Mouse (Mus musculus) forebrain, embryonic 16.5 days (tissue): ENCODE measurements around the gene Dnah7b. TPM values are rescaled to one million over a fixed set of nuclear protein-coding genes. Genes with fewer than 3 reads are reported as not detected.
"Not testable (repeated sequence)": the region's sequence is repeated elsewhere in the genome, so short reads cannot be mapped to it uniquely, and the experiment has no call there.

Source experiments
- ATAC-seq: fragments of 200-750 bp; cut with Nextera tagmentation; 2 replicates; pipeline ENCODE4 v1.8.0; 2017; ENCODE audit warnings: mild to moderate bottlenecking, moderate library complexity
- H3K27ac ChIP-seq: fragments of 300-500 bp; sonication (generic); 2 replicates; pipeline ENCODE4 v1.5.1; 2014; ENCODE audit warnings: low read length, control low read depth
- H3K27me3 ChIP-seq: fragments of 300-500 bp; sonication (generic); replicated peaks from 2 replicates; pipeline ENCODE4 v1.6.1; 2014; ENCODE audit warnings: low read length; ENCODE audit not compliant: control insufficient read depth, insufficient read depth
- H3K36me3 ChIP-seq: fragments of 300-500 bp; sonication (generic); 2 replicates; pipeline ENCODE4 v1.6.1; 2014; ENCODE audit not compliant: control insufficient read depth, insufficient read depth
- H3K4me1 ChIP-seq: fragments of 300-500 bp; sonication (generic); replicated peaks from 2 replicates; pipeline ENCODE4 v1.6.1; 2014; ENCODE audit warnings: low read length; ENCODE audit not compliant: control insufficient read depth, insufficient read depth
- H3K4me2 ChIP-seq: fragments of 300-500 bp; sonication (generic); 2 replicates; pipeline ENCODE4 v1.6.1; 2014; ENCODE audit warnings: mild to moderate bottlenecking, low read length, control low read depth
- H3K4me3 ChIP-seq: fragments of 300-500 bp; sonication (generic); replicated peaks from 2 replicates; pipeline ENCODE4 v1.5.1; 2014; ENCODE audit warnings: mild to moderate bottlenecking, low read length, control low read depth
- H3K9ac ChIP-seq: fragments of 300-500 bp; sonication (generic); replicated peaks from 2 replicates; pipeline ENCODE4 v1.6.1; 2014; ENCODE audit warnings: low read depth, low read length, control low read depth
- H3K9me3 ChIP-seq: fragments of 300-500 bp; sonication (generic); 2 replicates; pipeline ENCODE4 v1.6.1; 2016; ENCODE audit warnings: low read length; ENCODE audit not compliant: control insufficient read depth
- WGBS: fragments of 180-500 bp; shearing (Covaris S2); extraction: QIAGEN DNeasy Blood & Tissue Kit; methylation state at CpG from one replicate; pipeline ENCODE4 v1.1.7; 2014; 5-methylcytosine and 5-hydroxymethylcytosine counted together
- polyA plus RNA-seq: library from polyadenylated mRNA; unstranded; fragments of >200 nt; fragmentation: Nextera tagmentation; extraction: Ambion mirVana; gene quantifications from 2 replicates; pipeline ENCODE4 v1.2.1, GENCODE M21; 2015

Dnah7b gene
- polyA plus RNA-seq, 1 experiment from 2014 or later, result 1.4 TPM

GRCm38 (mm10) chr1:46112606-46113005 is 46.5 kb downstream of the Dnah7b start:
- not testable (repeated sequence) for H3K4me3 ChIP-seq, H3K27ac ChIP-seq, H3K4me1 ChIP-seq, H3K9me3 ChIP-seq, H3K36me3 ChIP-seq, H3K27me3 ChIP-seq, H3K4me2 ChIP-seq, H3K9ac ChIP-seq, ATAC-seq

DNA sequence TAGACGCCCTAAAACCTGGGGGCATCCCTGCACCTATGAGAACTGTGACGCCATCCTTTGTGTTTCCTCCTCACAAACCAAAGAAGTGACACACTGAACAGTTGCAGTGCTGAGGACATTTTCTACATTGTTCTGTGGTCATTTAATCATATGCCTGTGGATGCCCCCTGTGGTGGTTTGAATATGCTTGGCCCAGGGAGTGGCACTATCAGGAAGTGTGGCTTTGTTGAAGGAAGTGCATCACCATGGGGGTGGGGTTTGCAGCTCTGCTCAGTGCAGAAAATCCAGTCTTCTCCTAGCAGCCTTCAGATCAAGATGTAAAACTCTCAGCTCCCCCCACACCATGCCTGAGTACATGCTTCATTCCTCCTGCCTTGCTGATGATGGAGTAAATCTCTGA is 51.1 kb downstream of the Dnah7b start:
- not testable (repeated sequence) for H3K4me2 ChIP-seq, H3K4me1 ChIP-seq, H3K36me3 ChIP-seq, H3K4me3 ChIP-seq, H3K9ac ChIP-seq, ATAC-seq, H3K27me3 ChIP-seq, H3K27ac ChIP-seq, H3K9me3 ChIP-seq
- WGBS, result 87% methylated on average over 2 of the region's 2 CpGs

DNA sequence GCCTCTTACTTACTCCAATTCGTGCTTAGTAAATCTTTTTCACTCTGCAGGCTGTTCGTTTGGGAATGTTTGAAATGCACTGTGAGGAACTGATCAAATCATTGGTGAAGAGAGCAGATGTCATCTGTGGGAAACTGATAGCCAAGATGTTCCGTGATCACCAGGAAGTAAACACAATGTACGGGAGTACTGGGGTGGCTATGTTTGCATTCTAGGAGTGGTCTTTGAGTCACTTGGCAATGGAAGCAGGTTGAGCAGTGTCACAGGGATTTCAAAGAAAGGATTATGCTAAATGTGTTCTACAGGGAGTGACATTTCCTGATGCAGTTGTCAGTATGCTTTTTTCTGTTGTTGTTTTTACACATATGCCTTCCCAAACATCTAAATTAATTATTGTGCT is 61.9 kb downstream of the Dnah7b start:
- Histone ChIP-seq H3K4me2 (no peak overlapping the region), H3K9me3 (no peaks in the 10 kb centered on the region), H3K4me1 (no peaks in the 10 kb centered on the region), H3K4me3 (no peak overlapping the region), H3K9ac (no peak overlapping the region), H3K27ac (no peak overlapping the region), H3K27me3 (no peaks in the 10 kb centered on the region), H3K36me3 (no peaks in the 10 kb centered on the region)
- 71% methylated on average over 4 of the region's 4 CpGs for whole genome bisulfite sequencing
- ATAC-seq, result no peak

DNA sequence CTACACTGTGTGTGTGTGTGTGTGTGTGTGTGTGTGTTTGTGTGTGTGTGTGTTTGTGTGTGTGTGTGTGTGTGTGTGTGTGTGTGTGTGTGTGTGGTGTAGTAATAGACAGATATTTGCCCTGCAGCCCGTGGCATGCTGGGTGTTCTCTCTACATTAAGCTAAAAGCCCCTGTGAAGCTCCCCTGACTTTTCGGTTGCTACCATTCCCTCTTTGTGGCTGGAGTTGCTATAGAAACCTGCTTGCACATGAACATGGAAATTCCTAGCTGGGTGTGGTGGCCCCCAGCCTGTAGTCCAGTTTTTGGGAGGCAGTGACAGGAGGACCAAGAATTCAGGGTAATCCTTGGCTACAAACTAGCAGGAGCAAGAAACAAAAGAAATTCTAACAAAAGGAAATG is 130.7 kb downstream of the Dnah7b start:
- H3K27me3 ChIP-seq, H3K9me3 ChIP-seq, H3K4me1 ChIP-seq, H3K4me2 ChIP-seq, H3K9ac ChIP-seq, ATAC-seq, H3K36me3 ChIP-seq, H3K4me3 ChIP-seq, H3K27ac ChIP-seq: not testable (repeated sequence)
- WGBS, result 33% methylated on average over 2 of the region's 2 CpGs

DNA sequence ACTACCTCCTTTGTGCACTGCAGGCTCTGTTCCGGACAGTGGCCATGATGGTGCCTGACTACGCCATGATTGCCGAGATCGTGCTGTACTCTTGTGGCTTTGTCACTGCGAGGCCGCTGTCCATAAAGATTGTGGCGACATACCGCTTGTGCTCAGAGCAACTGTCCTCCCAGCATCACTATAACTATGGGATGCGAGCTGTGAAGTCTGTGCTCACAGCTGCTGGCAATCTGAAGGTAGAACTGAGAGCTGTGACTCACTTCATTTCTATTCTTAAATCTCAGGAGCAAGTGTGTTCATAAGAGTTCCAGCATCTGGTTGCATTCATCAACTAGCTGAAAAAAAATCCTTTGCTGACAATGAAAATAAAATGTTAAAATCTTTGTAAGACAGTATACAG is 135.1 kb downstream of the Dnah7b start:
- not testable (repeated sequence) for H3K36me3 ChIP-seq, H3K4me3 ChIP-seq, H3K27ac ChIP-seq, H3K4me1 ChIP-seq, H3K9ac ChIP-seq, H3K27me3 ChIP-seq, H3K4me2 ChIP-seq, ATAC-seq, H3K9me3 ChIP-seq
- 96% methylated on average over 9 of the region's 9 CpGs for WGBS

DNA sequence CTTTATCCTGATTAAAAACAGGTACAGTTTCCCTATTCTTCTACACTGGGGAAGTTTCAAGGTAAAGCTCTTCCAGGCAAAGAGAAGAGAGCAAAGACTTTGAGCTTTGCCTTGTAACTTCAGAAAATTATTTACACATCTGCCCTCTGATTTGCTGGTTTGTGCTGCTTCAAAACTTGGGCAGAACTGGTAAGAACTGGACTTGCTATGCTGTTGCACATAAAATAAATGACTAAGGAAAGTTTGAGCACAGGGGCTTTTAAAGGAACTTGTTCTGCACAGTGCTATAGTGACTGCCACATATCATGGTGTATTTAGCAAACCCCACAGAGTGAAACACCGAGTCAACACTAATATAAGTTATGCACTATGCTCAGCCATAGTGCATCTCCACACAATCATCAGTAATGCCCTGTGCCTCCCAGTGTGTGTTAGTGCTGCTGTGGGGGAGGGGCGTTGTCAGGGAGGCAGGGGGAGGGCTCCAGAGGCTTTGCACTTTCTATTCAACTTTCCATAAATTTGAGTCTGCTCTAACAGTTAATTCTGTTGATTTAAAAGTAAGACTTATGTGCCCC is 144.0 kb downstream of the Dnah7b start:
- 55% methylated on average over 2 of the region's 2 CpGs for WGBS
- H3K9ac ChIP-seq, H3K27me3 ChIP-seq, H3K4me3 ChIP-seq, H3K4me1 ChIP-seq, H3K4me2 ChIP-seq, H3K27ac ChIP-seq, H3K36me3 ChIP-seq, ATAC-seq, H3K9me3 ChIP-seq: not testable (repeated sequence)

GRCm38 (mm10) chr1:46222704-46223103 is 156.6 kb downstream of the Dnah7b start:
- H3K27ac ChIP-seq, H3K9ac ChIP-seq, H3K27me3 ChIP-seq, H3K4me3 ChIP-seq, H3K9me3 ChIP-seq, H3K4me2 ChIP-seq, H3K36me3 ChIP-seq, ATAC-seq, H3K4me1 ChIP-seq: not testable (repeated sequence)
- 77% methylated on average over 2 of the region's 2 CpGs for WGBS

DNA sequence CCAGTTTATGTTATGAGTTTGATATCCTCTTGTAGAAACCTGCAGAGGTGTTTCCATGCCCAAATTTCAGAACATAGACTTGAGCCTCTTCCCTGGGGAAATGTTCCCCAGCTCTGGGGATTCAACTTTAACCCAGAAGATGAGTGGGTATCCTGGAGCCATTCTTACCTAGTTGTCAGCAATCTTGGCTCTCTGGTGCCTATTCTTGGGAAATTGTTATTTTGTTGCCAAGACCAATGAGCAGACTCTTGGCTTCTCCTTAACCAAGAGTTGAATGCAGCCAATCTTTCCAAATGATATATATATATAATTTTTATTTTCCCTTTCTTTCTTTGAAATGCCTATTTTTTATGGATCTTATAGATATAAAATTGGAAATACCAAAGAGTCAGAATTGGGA is 160.0 kb downstream of the Dnah7b start:
- H3K4me3 ChIP-seq, H3K4me2 ChIP-seq, ATAC-seq: not testable (repeated sequence)

GRCm38 (mm10) chr1:46268841-46269240 is 202.7 kb downstream of the Dnah7b start:
- H3K27ac ChIP-seq, ATAC-seq, H3K27me3 ChIP-seq, H3K36me3 ChIP-seq, H3K9me3 ChIP-seq, H3K4me1 ChIP-seq, H3K9ac ChIP-seq, H3K4me3 ChIP-seq, H3K4me2 ChIP-seq: not testable (repeated sequence)
- WGBS, result 76% methylated on average over 2 of the region's 2 CpGs

More for the DNA sequence above, 160.0 kb downstream of the Dnah7b start:
- H3K36me3 ChIP-seq, H3K9ac ChIP-seq, H3K9me3 ChIP-seq, H3K27ac ChIP-seq, H3K27me3 ChIP-seq, H3K4me1 ChIP-seq: not testable (repeated sequence)

GRCm38 (mm10) chr1:46271927-46272326 is 205.8 kb downstream of the Dnah7b start:
- 85% methylated on average over 12 of the region's 12 CpGs for WGBS
- H3K36me3 ChIP-seq, result no peaks in the 10 kb centered on the region
- H3K27me3 ChIP-seq, result no peaks in the 10 kb centered on the region
- H3K4me1 ChIP-seq, result no peaks in the 10 kb centered on the region
- H3K4me2 ChIP-seq, result no peak overlapping the region
- H3K9ac ChIP-seq, result no peak overlapping the region
- H3K9me3 ChIP-seq, result no peaks in the 10 kb centered on the region
- no peak overlapping the region for H3K4me3 ChIP-seq
- no peak for ATAC-seq
- H3K27ac ChIP-seq, result no peak overlapping the region
